Mouse (Mus musculus): ENCODE data around the gene 1520401A03Rik. TPM values are rescaled to one million over a fixed set of nuclear protein-coding genes. Genes with fewer than 3 reads are reported as not detected.

Gene 1520401A03Rik
- polyA plus RNA-seq, 1 experiment from 2014 or later, result 0.30 TPM

- WGBS, result 2% methylated on average over 27 of the region's 27 CpGs
- DNase-seq (ENCODE audit: low spot score) (no peak), ATAC-seq (replicated peaks; ENCODE audit: low FRiP score, low read depth) (peak; percentile 34)
- H3K4me3 ChIP-seq (replicated peaks; ENCODE audit: low read depth, low read length), result peak within 1 kb of the TSS; percentile 36
- TF ChIP-seq CTCF (IDR thresholded peaks at IDR 0.05; ENCODE audit: low read depth), result peak; percentile 87
- peak within 1 kb of the TSS; percentile 57 for H3K4me2 ChIP-seq (ENCODE audit: low read length)
- H3K9me3 ChIP-seq (replicated peaks; ENCODE audit: low read length), result no peaks in the 10 kb centered on the region
- H3K4me1 ChIP-seq (replicated peaks; ENCODE audit: insufficient read depth, low read length), result peaks cover 6% of the 10 kb centered on the region; the same call in 1 of the 2 replicates
- peaks cover 17% of the 10 kb centered on the region for H3K27me3 ChIP-seq (ENCODE audit: insufficient read depth, low read length)
- no peak within 1 kb of the TSS for H3K27ac ChIP-seq
- H3K9ac ChIP-seq (ENCODE audit: low read depth, low read length), result peak within 1 kb of the TSS; percentile 35; the same call in 1 of the 2 replicates
- no peaks in the 10 kb centered on the region for H3K36me3 ChIP-seq (ENCODE audit: insufficient read depth, low read length)
These were observed 62.3 kb downstream of the 1520401A03Rik start, which contains the start of gene Bicdl2 for GRCm38 (mm10) chr17:23660117-23660875. Gene Bicdl2, plus strand, starts transcription at chr17:23660506.

GRCm38 (mm10) chr17:23658450-23658849 lies 64.1 kb downstream of the 1520401A03Rik start:
- DNase-seq (ENCODE audit: low spot score), result no peak

More at GRCm38 (mm10) chr17:23658450-23658849, 64.1 kb downstream of the 1520401A03Rik start:
- no peaks in the 10 kb centered on the region for H3K9me3 ChIP-seq (replicated peaks; ENCODE audit: low read length)
- H3K4me2 ChIP-seq (ENCODE audit: low read length), result no peak overlapping the region
- H3K27ac ChIP-seq, result no peak overlapping the region
- H3K36me3 ChIP-seq (ENCODE audit: insufficient read depth, low read length), result no peaks in the 10 kb centered on the region
- no peak for TF ChIP-seq CTCF (IDR thresholded peaks at IDR 0.05; ENCODE audit: low read depth)
- peaks cover 6% of the 10 kb centered on the region; the same call in 1 of the 2 replicates for H3K4me1 ChIP-seq (replicated peaks; ENCODE audit: insufficient read depth, low read length)
- ATAC-seq (replicated peaks; ENCODE audit: low FRiP score, low read depth), result no peak
- H3K4me3 ChIP-seq (replicated peaks; ENCODE audit: low read depth, low read length), result no peak overlapping the region
- WGBS, result 89% methylated on average over 3 of the region's 3 CpGs
- peaks cover 17% of the 10 kb centered on the region for H3K27me3 ChIP-seq (ENCODE audit: insufficient read depth, low read length)
- H3K9ac ChIP-seq (ENCODE audit: low read depth, low read length), result no peak overlapping the region

Other genes with a start within 250 kb of the 1520401A03Rik start
- gene Vmn2r117, start 243.1 kb downstream of the 1520401A03Rik start, polyA plus RNA-seq (2015; fragmentation: Nextera tagmentation; extraction: Ambion mirVana), result not detected in 2 replicates
- 16.8 and 19.1 TPM in 2 replicates for gene Zfp213, start 158.5 kb downstream of the 1520401A03Rik start, polyA plus RNA-seq (2015; fragmentation: Nextera tagmentation; extraction: Ambion mirVana)
- 12.6 and 14.3 TPM in 2 replicates for gene Zfp13, start 123.3 kb downstream of the 1520401A03Rik start, polyA plus RNA-seq (2015; fragmentation: Nextera tagmentation; extraction: Ambion mirVana)
- gene Zscan10, start 121.9 kb downstream of the 1520401A03Rik start, polyA plus RNA-seq (2015; fragmentation: Nextera tagmentation; extraction: Ambion mirVana), result not detected in 2 replicates
- gene Mmp25, start 77.5 kb downstream of the 1520401A03Rik start, polyA plus RNA-seq (2015; fragmentation: Nextera tagmentation; extraction: Ambion mirVana), result 0.66 and 0.92 TPM in 2 replicates
- 2.1 and 2.4 TPM in 2 replicates for gene Bicdl2, start 62.3 kb downstream of the 1520401A03Rik start, polyA plus RNA-seq (2015; fragmentation: Nextera tagmentation; extraction: Ambion mirVana)
- gene Hcfc1r1, start 49.2 kb downstream of the 1520401A03Rik start, polyA plus RNA-seq (2015; fragmentation: Nextera tagmentation; extraction: Ambion mirVana), result 116 and 120 TPM in 2 replicates
- 32.3 and 35.5 TPM in 2 replicates for gene Thoc6, start 48.9 kb downstream of the 1520401A03Rik start, polyA plus RNA-seq (2015; fragmentation: Nextera tagmentation; extraction: Ambion mirVana)
- 47.0 and 50.0 TPM in 2 replicates for gene Tnfrsf12a, start 45.3 kb downstream of the 1520401A03Rik start, polyA plus RNA-seq (2015; fragmentation: Nextera tagmentation; extraction: Ambion mirVana)
- 131 and 155 TPM in 2 replicates for gene Cldn6, start 43.5 kb downstream of the 1520401A03Rik start, polyA plus RNA-seq (2015; fragmentation: Nextera tagmentation; extraction: Ambion mirVana)
- 41.2 and 41.8 TPM in 2 replicates for gene Cldn9, start 38.8 kb downstream of the 1520401A03Rik start, polyA plus RNA-seq (2015; fragmentation: Nextera tagmentation; extraction: Ambion mirVana)
- gene Pkmyt1, start 3.6 kb upstream of the 1520401A03Rik start, polyA plus RNA-seq (2015; fragmentation: Nextera tagmentation; extraction: Ambion mirVana), result 21.1 and 24.5 TPM in 2 replicates
- gene Paqr4, start 18.1 kb upstream of the 1520401A03Rik start, polyA plus RNA-seq (2015; fragmentation: Nextera tagmentation; extraction: Ambion mirVana), result 16.0 and 17.9 TPM in 2 replicates
- gene Kremen2, start 23.1 kb upstream of the 1520401A03Rik start, polyA plus RNA-seq (2015; fragmentation: Nextera tagmentation; extraction: Ambion mirVana), result 0.29 and 0.52 TPM in 2 replicates
- 74.6 and 74.7 TPM in 2 replicates for gene Flywch1, start 48.8 kb upstream of the 1520401A03Rik start, polyA plus RNA-seq (2015; fragmentation: Nextera tagmentation; extraction: Ambion mirVana)
- gene Flywch2, start 63.3 kb upstream of the 1520401A03Rik start, polyA plus RNA-seq (2015; fragmentation: Nextera tagmentation; extraction: Ambion mirVana), result 40.9 and 46.8 TPM in 2 replicates
- gene Srrm2, start 67.7 kb upstream of the 1520401A03Rik start, polyA plus RNA-seq (2015; fragmentation: Nextera tagmentation; extraction: Ambion mirVana), result 304 and 321 TPM in 2 replicates
- gene Elob, start 106.4 kb upstream of the 1520401A03Rik start, polyA plus RNA-seq (2015; fragmentation: Nextera tagmentation; extraction: Ambion mirVana), result 1,058 and 1,143 TPM in 2 replicates
- gene Prss33, start 113.3 kb upstream of the 1520401A03Rik start, polyA plus RNA-seq (2015; fragmentation: Nextera tagmentation; extraction: Ambion mirVana), result 0.11 TPM in 1 of 2 replicates, not detected in the other
- gene Prss32, start 121.1 kb upstream of the 1520401A03Rik start, polyA plus RNA-seq (2015; fragmentation: Nextera tagmentation; extraction: Ambion mirVana), result not detected in 2 replicates
- gene Prss41, start 121.4 kb upstream of the 1520401A03Rik start, polyA plus RNA-seq (2015; fragmentation: Nextera tagmentation; extraction: Ambion mirVana), result 2.8 and 3.1 TPM in 2 replicates
- not detected in 2 replicates for gene Prss21, start 145.3 kb upstream of the 1520401A03Rik start, polyA plus RNA-seq (2015; fragmentation: Nextera tagmentation; extraction: Ambion mirVana)
- not detected in 2 replicates for gene Dcpp1, start 158.1 kb upstream of the 1520401A03Rik start, polyA plus RNA-seq (2015; fragmentation: Nextera tagmentation; extraction: Ambion mirVana)
- not detected in 2 replicates for gene Dcpp2, start 158.1 kb upstream of the 1520401A03Rik start, polyA plus RNA-seq (2015; fragmentation: Nextera tagmentation; extraction: Ambion mirVana)
- not detected in 2 replicates for gene Dcpp3, start 194.7 kb upstream of the 1520401A03Rik start, polyA plus RNA-seq (2015; fragmentation: Nextera tagmentation; extraction: Ambion mirVana)
- not detected in 2 replicates for gene Sbp, start 218.9 kb upstream of the 1520401A03Rik start, polyA plus RNA-seq (2015; fragmentation: Nextera tagmentation; extraction: Ambion mirVana)
- not detected in 2 replicates for gene Sbpl, start 232.5 kb upstream of the 1520401A03Rik start, polyA plus RNA-seq (2015; fragmentation: Nextera tagmentation; extraction: Ambion mirVana)